Mouse (Mus musculus) c-Kit-negative CD71-positive TER-119-positive erythroid progenitor cells, embryonic 14.5 days (primary cell): ENCODE data around the gene Ints6.
"Not testable (repeated sequence)": the region's sequence is repeated elsewhere in the genome, so short reads cannot be mapped to it uniquely, and the experiment has no call there.

Experiments
- DNase-seq: peaks from one replicate; pipeline ENCODE4 v3.0.0-alpha.2; 2013; ENCODE audit warnings: low read depth, low spot score

Gene Ints6

DNA sequence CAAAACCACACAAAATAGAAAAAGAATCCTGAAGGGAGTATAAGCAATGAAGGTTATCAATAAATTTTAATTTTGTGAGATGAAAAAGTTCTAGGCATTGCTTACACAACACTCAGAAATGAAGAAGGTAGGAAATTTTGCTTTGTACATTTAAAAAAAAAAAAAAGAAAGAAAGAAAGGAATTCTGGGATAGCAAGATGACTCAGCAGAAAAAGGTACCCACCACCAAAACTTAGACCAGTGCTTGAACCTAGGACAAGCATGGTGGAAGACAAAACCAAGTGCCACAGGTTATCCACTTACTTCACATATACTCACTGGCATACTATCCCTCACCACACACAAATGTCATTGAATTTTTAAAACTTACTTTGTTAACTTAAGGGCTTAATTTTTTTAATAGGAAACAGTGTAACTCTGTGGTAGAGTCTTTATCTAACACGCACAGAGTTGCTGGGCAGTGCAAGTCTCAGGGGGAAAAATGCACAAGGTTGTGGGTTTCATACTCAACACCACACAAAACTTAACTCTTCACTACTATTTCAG is 5.8 kb downstream of the Ints6 start:
- peak; percentile 28 for DNase-seq

DNA sequence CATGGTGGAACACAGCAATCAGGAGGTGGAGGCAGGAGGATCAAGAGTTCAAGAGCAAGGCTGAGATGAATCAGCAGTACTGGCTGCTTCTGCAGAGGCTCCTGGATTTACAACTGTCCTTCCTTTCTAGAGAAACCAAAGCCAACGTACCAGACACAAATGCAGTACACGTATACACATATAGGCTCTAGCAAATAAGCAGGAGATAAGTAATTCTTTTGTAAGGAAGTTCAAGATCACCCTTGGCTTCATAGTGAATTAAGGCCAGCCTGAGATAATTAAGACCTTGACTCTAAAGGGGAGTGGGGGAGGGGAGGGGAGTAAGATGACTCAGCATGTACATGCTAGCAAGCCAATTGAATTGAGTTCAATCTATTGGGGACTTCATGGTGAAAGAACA is 9.5 kb downstream of the Ints6 start:
- peak; percentile 66 for DNase-seq

DNA sequence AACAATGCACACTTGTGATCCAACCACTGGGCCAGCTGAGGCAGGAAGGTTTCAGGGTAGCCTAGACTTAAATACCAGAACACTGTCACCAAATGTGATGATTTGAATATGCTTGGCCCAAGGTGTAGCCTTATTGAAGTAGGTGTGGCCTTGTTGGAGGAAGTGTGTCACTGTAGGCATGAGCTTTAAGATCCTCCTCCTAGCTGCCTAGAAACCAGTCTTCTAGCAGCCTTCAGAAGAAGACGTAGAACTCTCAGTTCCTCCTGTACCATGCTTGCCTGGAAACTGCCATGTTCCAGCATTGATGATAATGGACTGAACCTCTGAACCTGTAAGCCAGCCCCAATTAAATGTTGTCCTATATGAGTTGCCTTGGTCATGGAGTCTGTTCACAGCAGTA is 25.3 kb downstream of the Ints6 start:
- no peak for DNase-seq

DNA sequence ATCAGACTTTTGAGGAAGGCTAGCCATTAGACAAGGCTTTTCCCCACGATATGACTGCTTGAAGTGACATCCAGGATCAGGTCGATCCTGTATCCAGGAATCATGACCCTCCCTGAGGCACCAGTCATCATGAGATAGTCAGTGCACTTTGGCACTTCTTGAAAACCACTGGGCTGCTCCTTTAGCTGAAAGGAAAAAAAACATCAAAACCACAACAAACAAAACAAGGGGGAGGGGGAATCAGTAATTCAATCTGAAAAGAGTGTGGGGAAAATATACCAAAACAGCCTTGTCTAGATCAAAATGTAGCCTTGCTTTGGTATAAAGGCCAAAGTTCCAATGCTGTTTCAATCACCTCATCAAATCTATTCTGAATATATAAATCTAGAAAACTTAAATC is 27.3 kb downstream of the Ints6 start:
- no peak for DNase-seq

DNA sequence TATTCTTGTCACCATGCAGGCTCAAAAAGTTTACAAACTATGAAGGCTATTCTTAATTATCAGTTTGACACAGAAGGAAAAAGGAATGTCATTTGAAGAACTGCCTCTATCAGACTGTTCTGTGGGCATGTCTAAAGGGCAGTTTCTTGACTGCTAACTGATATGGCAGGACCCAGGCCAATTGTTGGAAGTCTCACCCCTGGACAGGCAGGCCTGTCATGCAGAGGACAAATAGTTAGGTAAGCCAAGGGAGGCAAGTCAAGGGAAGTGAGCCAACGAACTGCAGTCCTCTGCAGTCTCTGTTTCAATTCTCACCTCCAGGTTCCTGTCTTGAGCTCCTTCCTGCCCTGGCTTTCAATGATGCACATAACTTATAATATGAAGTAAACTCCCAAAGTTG is 29.1 kb downstream of the Ints6 start:
- DNase-seq: no peak

DNA sequence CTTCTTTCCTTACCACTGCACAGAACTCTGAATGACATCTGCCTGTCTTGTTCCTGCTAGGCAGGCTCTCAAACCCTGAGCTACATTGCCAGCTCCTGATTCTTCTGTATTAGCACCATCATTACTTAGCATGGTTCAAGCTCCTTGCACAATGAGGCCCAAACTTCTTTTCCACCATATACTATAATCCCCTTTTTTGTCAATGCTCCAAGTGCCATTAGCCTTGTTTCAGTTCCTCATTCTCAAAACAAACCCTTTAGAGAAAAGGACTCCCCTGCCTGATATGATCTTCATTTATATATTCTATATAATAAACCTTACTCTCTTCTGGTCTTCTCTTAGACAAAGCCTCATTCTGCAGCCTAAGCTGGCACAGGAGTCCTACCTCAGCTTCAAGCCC is 36.4 kb downstream of the Ints6 start:
- DNase-seq: no peak

DNA sequence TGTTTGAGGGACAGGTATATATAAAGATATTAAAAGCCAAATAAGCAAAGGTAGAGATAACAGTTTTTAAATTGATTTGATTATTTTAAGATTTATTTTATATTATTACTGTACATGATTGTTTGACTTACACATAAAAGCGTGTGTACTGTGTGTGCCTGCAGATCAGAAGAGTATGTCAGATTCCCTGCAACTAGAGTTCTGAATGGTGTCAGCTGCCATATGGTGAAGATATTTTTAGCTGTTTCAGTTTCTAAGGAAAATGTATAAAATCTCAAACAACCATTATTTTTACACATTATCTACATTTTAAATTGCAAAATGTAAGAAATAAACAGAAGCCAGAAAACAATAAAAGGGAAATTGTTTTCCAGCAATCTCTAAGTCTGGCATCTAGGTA is 39.3 kb downstream of the Ints6 start:
- DNase-seq: no peak

DNA sequence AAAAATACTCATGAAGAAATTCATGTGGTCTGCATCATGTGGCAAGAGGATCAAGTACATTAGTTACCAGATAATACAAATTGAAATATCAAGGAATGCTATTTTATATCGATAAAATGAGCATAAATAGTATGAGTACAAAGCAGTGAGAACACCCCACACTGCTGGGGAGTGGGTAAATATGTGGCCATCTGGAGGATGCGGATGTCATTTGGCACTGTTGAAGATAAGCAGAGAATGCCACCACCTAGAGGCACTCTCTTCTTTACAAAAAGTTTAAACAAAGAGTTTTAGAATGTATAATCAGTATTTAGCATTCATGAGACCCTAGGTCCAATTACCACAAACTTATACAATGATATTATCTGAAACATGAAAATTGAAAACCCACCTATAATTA is 42.8 kb downstream of the Ints6 start:
- no peak for DNase-seq

DNA sequence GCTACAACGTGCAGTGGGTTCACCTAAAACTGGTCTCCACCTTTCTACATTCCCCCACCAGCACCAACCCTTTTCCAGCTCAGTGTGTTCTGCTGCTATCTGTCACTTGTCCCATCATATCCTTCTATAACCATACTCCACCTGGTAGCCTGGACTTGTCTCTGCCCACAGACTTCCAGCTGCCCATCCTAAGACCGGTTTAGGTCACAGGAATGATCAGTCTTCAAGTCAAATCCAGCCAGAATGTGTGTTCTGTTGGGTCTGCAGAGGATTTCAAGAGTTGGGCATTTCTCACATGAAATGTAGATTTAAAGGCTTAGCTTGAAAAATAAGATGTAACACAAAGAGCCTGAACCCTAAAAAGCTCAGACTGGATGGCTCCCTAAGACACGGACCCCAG is 87.3 kb downstream of the Ints6 start:
- no peak for DNase-seq

DNA sequence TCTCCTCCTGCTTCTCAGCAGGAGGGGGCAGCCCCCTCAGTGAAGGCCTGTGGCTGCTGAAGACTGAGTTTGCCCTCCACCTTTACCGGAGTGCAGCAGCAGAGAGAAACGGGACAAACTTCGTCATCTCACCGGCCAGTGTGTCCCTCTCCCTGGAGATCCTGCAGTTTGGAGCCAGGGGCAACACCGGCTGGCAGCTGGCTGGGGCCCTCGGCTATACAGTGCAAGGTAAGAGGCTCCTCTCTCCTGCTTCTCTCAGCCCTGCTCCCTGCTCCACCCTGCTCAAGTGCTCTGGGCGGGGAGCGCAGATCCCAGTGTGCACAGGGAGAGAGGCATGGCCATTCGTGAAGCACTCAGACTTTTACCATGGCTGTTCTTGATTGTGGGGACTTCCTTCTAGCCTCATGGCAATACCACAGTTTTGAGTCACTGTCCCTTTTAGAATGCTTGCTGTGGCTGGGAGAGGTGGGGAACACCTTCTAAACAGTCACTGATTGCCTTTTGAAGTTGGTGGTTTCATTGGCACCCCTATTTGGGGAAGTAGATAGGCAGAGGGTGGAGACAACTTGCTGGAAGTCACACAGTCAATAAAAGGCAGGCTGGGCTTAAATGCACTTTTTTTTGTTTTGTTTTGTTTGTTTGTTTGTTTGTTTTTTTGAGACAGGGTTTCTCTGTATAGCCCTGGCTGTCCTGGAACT is 95.8 kb downstream of the Ints6 start:
- DNase-seq: no peak

DNA sequence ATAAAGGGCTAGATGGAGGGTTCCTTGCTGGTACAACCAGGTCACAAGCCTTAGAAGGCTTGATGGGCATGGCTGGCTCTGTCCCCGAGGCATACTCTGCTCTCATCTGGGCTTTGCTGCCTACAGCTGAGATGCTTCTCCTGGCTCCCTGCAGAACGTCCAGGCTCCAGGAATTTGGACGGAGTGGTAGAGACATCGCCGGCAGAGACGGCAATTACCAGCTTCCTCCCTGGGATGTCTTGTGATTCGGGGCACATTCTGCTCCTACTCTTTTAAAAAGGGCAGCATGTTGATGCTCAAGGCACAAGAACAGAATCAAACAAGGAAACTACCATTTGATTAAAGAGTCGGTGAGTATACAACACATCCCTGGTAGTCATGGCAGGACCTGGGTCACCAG is 97.6 kb downstream of the Ints6 start, which contains the start of gene Serpine3:
Gene Serpine3, plus strand, starts transcription at position 301 of the 400 bp plus-strand sequence.
- no peak for DNase-seq

DNA sequence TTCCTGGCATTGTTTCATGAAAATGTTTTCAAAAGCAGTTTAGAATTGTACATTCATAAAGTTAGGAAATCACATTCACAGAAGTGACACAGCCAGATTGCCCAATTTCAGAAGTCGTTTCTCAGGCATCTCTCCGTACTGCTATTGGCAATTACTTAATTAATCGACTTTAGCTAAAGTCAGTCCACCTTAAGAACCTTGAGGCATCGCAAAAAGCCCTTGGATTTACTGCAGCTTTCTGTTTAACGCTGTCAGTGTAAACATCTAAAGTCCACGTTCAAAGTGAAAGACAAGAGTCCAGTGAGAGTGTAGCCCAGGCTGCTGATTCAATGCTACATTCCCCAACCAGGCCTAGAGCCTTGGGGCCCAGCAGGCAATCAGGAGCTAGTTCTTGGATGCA is 98.6 kb downstream of the Ints6 start:
- no peak for DNase-seq

DNA sequence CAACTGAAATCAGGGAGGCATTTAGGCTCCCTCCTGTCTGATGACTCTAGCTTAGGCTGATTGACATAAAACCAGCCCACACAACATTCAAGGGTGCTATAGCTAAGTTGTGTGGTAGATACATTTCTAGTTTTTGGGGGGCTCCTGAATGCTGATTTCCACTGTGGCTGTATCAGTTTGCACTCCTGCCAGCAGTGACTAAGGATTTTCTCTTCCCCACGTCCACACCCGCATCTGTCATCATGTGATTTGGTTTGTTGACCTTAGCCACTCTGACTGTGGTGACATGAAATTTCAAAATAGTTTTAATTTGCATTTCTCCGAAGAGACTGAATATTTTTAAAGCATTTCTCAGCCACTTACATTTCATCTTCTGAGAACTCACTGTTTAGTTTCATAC is 103.5 kb downstream of the Ints6 start:
- no peak for DNase-seq

DNA sequence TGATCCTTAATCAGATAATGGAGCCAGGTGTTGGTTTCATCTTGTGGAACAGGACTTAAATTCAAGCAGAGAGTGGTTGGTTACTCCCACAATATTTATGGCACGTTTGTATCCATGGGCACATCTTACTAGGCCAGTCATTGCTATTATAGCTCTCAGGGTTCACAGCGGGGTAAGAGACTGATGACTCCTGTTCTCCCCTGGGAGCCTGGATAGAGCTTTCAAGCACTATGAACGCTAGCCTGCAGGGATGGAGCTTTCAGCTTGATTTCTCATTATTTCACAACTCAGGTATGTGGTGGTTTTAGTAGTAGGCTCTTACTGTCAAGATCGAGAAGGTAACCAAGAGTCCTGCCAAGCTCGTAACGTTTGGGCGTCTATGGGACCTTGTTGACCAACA is 105.0 kb downstream of the Ints6 start:
- DNase-seq: no peak

DNA sequence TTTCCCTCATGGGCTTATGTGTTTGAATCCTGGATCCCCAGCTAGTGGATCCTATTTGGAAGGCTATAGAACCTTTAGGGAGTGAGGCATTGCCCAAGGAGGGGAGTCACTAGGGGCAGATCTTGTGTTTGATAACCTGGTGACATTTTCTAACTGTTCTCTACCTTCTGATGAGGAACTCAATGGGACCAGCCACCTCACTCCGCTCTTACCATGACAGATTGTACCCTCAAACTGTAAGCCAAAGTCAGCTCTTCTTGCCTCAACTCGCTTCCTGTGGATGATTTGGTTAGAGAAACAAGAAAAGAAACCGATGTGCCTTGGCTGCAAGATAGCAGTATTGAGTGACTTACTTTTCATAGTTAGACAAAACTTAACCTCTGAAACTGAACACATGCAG is 109.2 kb downstream of the Ints6 start:
- no peak for DNase-seq

DNA sequence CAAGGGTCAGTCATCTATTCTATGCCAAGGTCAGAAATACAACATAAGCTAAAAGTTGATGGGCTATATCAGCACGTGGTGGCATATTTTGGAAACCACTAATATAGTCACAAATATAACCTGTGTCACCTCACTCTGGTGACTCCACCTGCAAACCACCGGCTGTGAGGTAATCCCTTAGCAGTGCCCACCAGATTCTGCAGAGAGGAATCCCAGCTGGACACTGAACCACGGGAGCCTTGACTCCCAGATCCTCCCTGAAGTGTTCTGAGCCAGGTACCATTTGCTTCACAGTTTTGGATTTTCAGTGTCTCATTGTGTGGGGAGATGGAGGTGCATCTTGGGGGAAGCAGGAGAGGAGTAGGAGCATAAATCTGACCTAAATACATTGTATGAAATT is 110.6 kb downstream of the Ints6 start:
- DNase-seq: no peak

DNA sequence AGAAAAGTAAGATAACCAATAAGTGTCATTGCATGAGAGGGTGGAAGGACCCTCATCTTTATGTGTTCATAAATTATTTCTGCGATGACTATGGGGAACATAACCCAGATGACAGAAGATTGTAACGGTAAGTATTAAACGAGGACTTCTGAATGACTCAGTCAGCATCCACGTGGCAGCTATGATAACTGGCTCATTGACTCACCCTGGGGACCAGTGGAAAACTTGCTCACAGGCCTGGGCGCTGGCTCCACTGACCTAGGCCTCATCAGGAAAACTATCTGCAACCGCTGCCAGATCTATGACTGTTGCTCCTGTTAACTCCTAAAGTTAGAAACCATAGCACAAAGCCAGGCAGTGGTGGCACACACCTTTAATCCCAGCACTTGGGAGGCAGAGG is 112.6 kb downstream of the Ints6 start:
- no peak for DNase-seq

DNA sequence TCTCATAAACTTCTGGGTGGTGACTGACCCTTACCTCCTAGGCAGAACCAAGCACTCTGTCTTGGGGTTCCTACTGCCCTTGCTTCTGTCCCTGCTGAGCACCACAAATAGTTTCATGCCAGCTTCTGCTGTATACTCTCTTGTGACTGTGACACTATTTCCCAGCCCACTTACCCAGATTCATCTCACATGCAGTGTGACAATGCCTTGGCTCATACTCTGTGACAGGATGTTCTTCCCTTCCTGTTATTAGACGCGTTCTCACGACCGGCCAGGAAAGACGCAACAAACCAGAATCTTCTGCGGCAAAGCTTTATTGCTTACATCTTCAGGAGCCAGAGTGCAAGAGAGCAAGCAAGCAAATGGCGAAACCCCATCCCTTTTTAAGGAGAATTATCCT is 118.6 kb downstream of the Ints6 start:
- not testable (repeated sequence) for DNase-seq

DNA sequence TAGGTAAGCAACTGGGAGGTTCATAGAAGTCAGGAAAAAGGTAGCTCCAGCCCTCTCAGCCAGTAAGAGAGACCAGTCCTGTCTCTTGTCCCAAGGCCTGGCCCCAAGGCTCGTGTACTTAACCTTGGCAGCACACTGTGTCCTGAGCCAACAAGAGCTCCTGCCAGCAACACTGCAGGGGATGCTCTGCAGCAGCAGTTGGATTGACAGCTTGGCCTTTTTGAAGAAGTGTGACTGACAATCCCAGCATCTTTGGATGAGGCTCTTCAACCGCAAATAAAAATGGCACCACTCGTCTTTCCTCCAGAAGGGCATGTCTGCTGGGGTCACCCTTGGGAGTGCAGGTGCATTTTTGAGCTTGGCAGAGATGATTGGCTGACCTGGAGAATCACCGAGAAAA is 120.6 kb downstream of the Ints6 start:
- DNase-seq: no peak

DNA sequence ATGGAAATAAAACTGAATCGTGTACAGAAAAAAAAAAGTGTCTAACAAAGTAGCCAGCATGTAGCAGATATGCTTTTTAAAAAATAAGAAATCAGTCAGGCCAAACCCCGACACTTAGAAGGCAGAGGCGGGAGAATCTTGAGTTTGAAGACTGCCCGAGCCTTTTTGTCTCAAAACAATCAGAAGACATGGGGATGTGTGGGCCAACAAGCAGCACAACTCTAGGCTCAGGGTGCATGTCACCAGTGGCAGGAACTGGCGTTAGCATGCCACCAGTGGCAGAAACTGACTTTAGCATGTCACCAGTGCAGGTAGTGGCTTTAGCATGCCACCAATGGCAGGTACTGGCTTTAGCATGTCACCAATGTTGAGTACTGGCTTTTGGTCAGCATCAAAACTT is 121.4 kb downstream of the Ints6 start:
- DNase-seq: no peak

DNA sequence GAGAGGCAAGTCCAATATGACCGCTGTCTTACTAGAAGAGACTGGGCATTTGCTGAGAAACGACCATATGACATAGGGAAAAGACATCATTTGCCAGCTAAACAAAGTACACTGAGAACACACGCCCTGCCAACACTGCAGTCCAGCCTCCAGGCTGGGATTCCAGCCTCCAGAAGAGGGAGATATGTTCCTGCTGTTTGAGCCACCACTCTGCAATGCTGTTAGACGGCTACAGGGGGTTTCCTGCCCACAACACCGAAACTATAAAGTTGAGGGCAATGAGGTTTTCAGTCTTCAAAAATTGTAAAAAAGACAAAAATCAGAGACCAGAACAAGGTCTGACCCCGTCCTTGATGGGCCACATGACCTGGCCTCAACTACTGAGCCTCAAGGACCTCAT is 121.9 kb downstream of the Ints6 start:
- no peak for DNase-seq

DNA sequence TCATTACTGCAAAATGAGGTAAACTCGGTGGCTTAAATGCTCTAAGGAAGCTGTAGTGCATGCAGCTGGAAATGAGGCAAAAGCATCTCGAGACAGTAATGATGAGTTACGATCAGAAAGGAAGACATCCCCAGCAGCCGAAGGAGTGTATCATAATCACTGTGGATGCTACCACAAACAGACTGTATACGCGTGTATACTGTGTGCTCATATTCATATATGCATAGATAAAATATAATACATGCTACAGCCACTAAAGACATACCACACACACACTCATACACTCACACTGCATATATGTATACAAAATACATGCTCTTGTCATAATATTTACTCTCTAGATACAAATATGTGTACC is 122.6 kb downstream of the Ints6 start:
- no peak for DNase-seq

DNA sequence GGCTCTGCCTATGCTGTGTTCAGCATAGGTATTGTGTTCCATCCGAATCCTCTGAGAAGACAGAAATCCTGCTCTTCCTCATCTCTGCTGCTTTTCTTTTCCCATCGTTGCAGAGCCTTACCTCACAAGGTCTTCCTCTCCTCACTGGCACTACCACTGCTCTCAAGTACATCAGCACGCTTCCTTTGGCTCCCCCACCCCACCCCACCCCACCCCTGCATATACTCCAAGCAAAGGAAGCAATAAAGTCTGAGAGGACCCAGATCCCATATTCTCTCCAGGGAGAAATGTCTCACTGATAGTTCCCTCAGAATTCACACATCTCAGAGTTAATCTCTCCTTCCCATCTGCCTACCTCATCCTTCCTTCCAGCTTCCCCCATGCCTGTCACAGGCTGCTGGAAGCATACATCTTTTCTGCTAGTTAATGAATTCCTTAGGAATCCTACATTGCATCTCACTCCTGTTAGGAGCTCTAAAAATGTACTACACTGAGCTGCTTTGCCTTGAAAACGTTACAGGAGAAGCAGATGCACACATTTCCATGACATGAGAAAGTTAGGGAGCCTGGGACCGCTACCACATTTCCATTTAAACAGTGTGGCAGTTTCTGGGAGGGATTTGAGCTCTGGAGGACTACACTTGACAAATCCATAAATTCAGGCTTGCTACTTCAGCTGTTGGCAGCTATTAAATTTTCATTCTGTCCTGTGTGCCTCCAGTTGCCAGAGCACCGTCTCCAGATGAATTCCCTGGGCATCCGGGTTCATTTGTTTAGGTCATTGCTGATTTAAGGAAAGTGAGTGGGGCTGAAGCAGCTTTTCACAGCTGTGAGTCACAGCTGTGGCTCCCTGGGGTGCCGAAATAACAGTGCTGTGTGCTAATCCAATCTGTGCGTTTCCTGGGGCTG is 123.3 kb downstream of the Ints6 start:
- no peak for DNase-seq
